Mouse (Mus musculus) myocyte (in vitro differentiated cells): Measurements from ENCODE around the gene Ctnnb1. TPM values are rescaled to one million over a fixed set of nuclear protein-coding genes. Genes with fewer than 3 reads are reported as not detected.

Source experiments
- H3K27me3 ChIP-seq: one replicate; pipeline ENCODE4 v1.6.1; 2011; ENCODE audit not compliant: control insufficient read depth, insufficient read depth, insufficient read length
- H3K36me3 ChIP-seq: one replicate; pipeline ENCODE4 v1.6.1; 2011; ENCODE audit not compliant: control insufficient read depth, insufficient read depth
- H3K4me2 ChIP-seq: one replicate; pipeline ENCODE4 v1.6.1; 2011; ENCODE audit warnings: low read depth, control low read depth
- H3K4me3 ChIP-seq: one replicate; pipeline ENCODE4 v1.5.1; 2011; ENCODE audit warnings: mild to moderate bottlenecking, control low read depth, moderate library complexity
- H3K79me2 ChIP-seq: one replicate; pipeline ENCODE4 v1.6.1; 2011; ENCODE audit not compliant: control insufficient read depth, insufficient read depth
- H3ac ChIP-seq: one replicate; pipeline ENCODE4 v1.6.1; 2011; ENCODE audit not compliant: control insufficient read depth, insufficient read length
- CEBPB ChIP-seq: IDR thresholded peaks from 2 replicates; pipeline ENCODE4 v1.6.1; 2011; ENCODE audit warnings: mild to moderate bottlenecking, moderate library complexity; ENCODE audit not compliant: poor library complexity, insufficient read depth, severe bottlenecking
- E2F4 ChIP-seq: IDR thresholded peaks from one replicate; pipeline ENCODE4 v1.6.1; 2011; ENCODE audit warnings: mild to moderate bottlenecking, control low read depth, moderate library complexity; ENCODE audit not compliant: insufficient read depth
- MAX ChIP-seq: IDR thresholded peaks from one replicate; pipeline ENCODE4 v1.6.1; 2011; ENCODE audit warnings: low read depth, mild to moderate bottlenecking, control low read depth
- MYOD1 ChIP-seq, 3 experiments: IDR thresholded peaks; one replicate each; pipeline ENCODE4 v1.6.1; 2011; ENCODE audit warnings: control low read depth in 2 of 3, low read depth in 2 of 3, mild to moderate bottlenecking in 2 of 3, moderate library complexity in 1 of 3; ENCODE audit not compliant: insufficient read length in 2 of 3, control insufficient read depth in 1 of 3
- MYOG ChIP-seq, 3 experiments: IDR thresholded peaks; one replicate each; pipeline ENCODE4 v1.6.1; 2011; ENCODE audit warnings: control low read depth in 2 of 3, low read depth in 2 of 3, mild to moderate bottlenecking in 2 of 3; ENCODE audit not compliant: insufficient read length in 2 of 3, control insufficient read depth in 1 of 3, insufficient read depth in 1 of 3
- POLR2A ChIP-seq: IDR thresholded peaks from one replicate; pipeline ENCODE4 v1.6.1; 2011; ENCODE audit warnings: low read depth, mild to moderate bottlenecking, control low read depth, moderate library complexity; ENCODE audit not compliant: insufficient read length
- POLR2AphosphoS2 ChIP-seq: IDR thresholded peaks from one replicate; pipeline ENCODE4 v1.6.1; 2011; ENCODE audit warnings: low read depth, control low read depth; ENCODE audit not compliant: insufficient read length
- REST ChIP-seq: IDR thresholded peaks from one replicate; pipeline ENCODE4 v1.6.1; 2011; ENCODE audit warnings: mild to moderate bottlenecking, control low read depth, moderate library complexity; ENCODE audit not compliant: insufficient read depth, insufficient read length
- SRF ChIP-seq: IDR thresholded peaks from one replicate; pipeline ENCODE4 v1.6.1; 2011; ENCODE audit warnings: low read depth; ENCODE audit not compliant: control insufficient read depth, insufficient read length
- TCF12 ChIP-seq: IDR thresholded peaks from one replicate; pipeline ENCODE4 v1.6.1; 2011; ENCODE audit warnings: mild to moderate bottlenecking, control low read depth; ENCODE audit not compliant: poor library complexity, insufficient read depth, severe bottlenecking
- TCF3 ChIP-seq: IDR thresholded peaks from one replicate; pipeline ENCODE4 v1.6.1; 2011; ENCODE audit warnings: low read depth, control low read depth; ENCODE audit not compliant: insufficient read length
- USF1 ChIP-seq: IDR thresholded peaks from one replicate; pipeline ENCODE4 v1.6.1; 2011; ENCODE audit warnings: low read depth, mild to moderate bottlenecking, control low read depth, moderate library complexity
- polyA plus RNA-seq: library from polyadenylated mRNA; unstranded; fragments of >200 nt; fragmentation: generic; extraction: Trizol; gene quantifications from one replicate; pipeline ENCODE4 v1.2.1, GENCODE M21; 2012; ENCODE audit warnings: missing spikeins

Gene Ctnnb1
- polyA plus RNA-seq, 1 experiment, result 294 TPM

- H3K4me2 ChIP-seq, result no peak overlapping the region
- H3K27me3 ChIP-seq, result no peaks in the 10 kb centered on the region
- peaks cover 52% of the 10 kb centered on the region for H3K36me3 ChIP-seq
- peaks cover 22% of the 10 kb centered on the region for H3K79me2 ChIP-seq
- no peak overlapping the region for H3K4me3 ChIP-seq
- TF ChIP-seq MAX (no peak), MYOG (IDR thresholded peaks at IDR 0.05; ENCODE audit: control insufficient read depth in 1 of 3, insufficient read depth in 1 of 3, insufficient read length in 2 of 3, low read depth in 2 of 3) (no peak), USF1 (no peak), CEBPB (no peak), POLR2A (no peak), TCF3 (no peak), REST (no peak), MYOD1 (IDR thresholded peaks at IDR 0.05; ENCODE audit: control insufficient read depth in 1 of 3, insufficient read length in 2 of 3, low read depth in 2 of 3) (no peak), TCF12 (no peak), POLR2AphosphoS2 (no peak), SRF (no peak), E2F4 (no peak)
- H3ac ChIP-seq, result no peak overlapping the region
These were observed 36.0 kb downstream of the Ctnnb1 start for GRCm38 (mm10) chr9:120965007-120965406.

GRCm38 (mm10) chr9:120973026-120973515 is 44.1 kb downstream of the Ctnnb1 start:
- Histone ChIP-seq H3K36me3 (peaks cover 6% of the 10 kb centered on the region), H3K27me3 (no peaks in the 10 kb centered on the region), H3K4me3 (no peak overlapping the region), H3ac (no peak overlapping the region), H3K4me2 (no peak overlapping the region), H3K79me2 (no peaks in the 10 kb centered on the region)
- no peak for TF ChIP-seq POLR2A
- no peak for TF ChIP-seq MYOG (IDR thresholded peaks at IDR 0.05; ENCODE audit: control insufficient read depth in 1 of 3, insufficient read depth in 1 of 3, insufficient read length in 2 of 3, low read depth in 2 of 3)
- no peak for TF ChIP-seq REST
- no peak for TF ChIP-seq TCF3
- no peak for TF ChIP-seq SRF
- TF ChIP-seq USF1, result no peak
- TF ChIP-seq MYOD1 (IDR thresholded peaks at IDR 0.05; ENCODE audit: control insufficient read depth in 1 of 3, insufficient read length in 2 of 3, low read depth in 2 of 3), result no peak

- TF ChIP-seq CEBPB, result no peak
- no peak for TF ChIP-seq POLR2A
- TF ChIP-seq TCF3, result no peak
- TF ChIP-seq SRF, result no peak
- no peak for TF ChIP-seq MAX
- no peak for TF ChIP-seq MYOD1 (IDR thresholded peaks at IDR 0.05; ENCODE audit: control insufficient read depth in 1 of 3, insufficient read length in 2 of 3, low read depth in 2 of 3)
- TF ChIP-seq REST, result no peak
- no peak for TF ChIP-seq MYOG (IDR thresholded peaks at IDR 0.05; ENCODE audit: control insufficient read depth in 1 of 3, insufficient read depth in 1 of 3, insufficient read length in 2 of 3, low read depth in 2 of 3)
- H3K79me2 ChIP-seq, result no peaks in the 10 kb centered on the region
- no peak overlapping the region for H3ac ChIP-seq
- H3K27me3 ChIP-seq, result no peaks in the 10 kb centered on the region
- no peak overlapping the region for H3K4me3 ChIP-seq
- H3K4me2 ChIP-seq, result no peak overlapping the region
- H3K36me3 ChIP-seq, result no peaks in the 10 kb centered on the region
These were observed 45.2 kb downstream of the Ctnnb1 start for GRCm38 (mm10) chr9:120974209-120974608.

GRCm38 (mm10) chr9:120976158-120976557 is 47.1 kb downstream of the Ctnnb1 start:
- no peaks in the 10 kb centered on the region for H3K79me2 ChIP-seq
- H3ac ChIP-seq, result no peak overlapping the region
- no peaks in the 10 kb centered on the region for H3K27me3 ChIP-seq
- no peak overlapping the region for H3K4me2 ChIP-seq
- H3K4me3 ChIP-seq, result no peak overlapping the region
- TF ChIP-seq E2F4 (no peak), USF1 (peak; percentile 43)
- H3K36me3 ChIP-seq, result no peaks in the 10 kb centered on the region

- Histone ChIP-seq H3K4me2 (no peak overlapping the region), H3K79me2 (no peaks in the 10 kb centered on the region), H3K27me3 (no peaks in the 10 kb centered on the region), H3K36me3 (no peaks in the 10 kb centered on the region), H3ac (no peak overlapping the region), H3K4me3 (no peak overlapping the region)
- TF ChIP-seq POLR2A (no peak), SRF (no peak), E2F4 (no peak)
These were observed 47.8 kb downstream of the Ctnnb1 start for GRCm38 (mm10) chr9:120976856-120977255.

- H3K4me3 ChIP-seq, result no peak overlapping the region
- no peak overlapping the region for H3ac ChIP-seq
- H3K27me3 ChIP-seq, result no peaks in the 10 kb centered on the region
- no peak for TF ChIP-seq POLR2A
- no peak for TF ChIP-seq REST
- no peak for TF ChIP-seq SRF
- TF ChIP-seq E2F4, result no peak
- TF ChIP-seq TCF12, result no peak
- peak; percentile 19 to 83 (median 76) for TF ChIP-seq MYOG (IDR thresholded peaks at IDR 0.05; ENCODE audit: control insufficient read depth in 1 of 3, insufficient read depth in 1 of 3, insufficient read length in 2 of 3, low read depth in 2 of 3)
- peak in 1 of 3 experiments; percentile 70 for TF ChIP-seq MYOD1 (IDR thresholded peaks at IDR 0.05; ENCODE audit: control insufficient read depth in 1 of 3, insufficient read length in 2 of 3, low read depth in 2 of 3)
- TF ChIP-seq CEBPB, result no peak
- no peak for TF ChIP-seq TCF3
- no peak for TF ChIP-seq POLR2AphosphoS2
- TF ChIP-seq MAX, result no peak
- H3K79me2 ChIP-seq, result no peaks in the 10 kb centered on the region
- no peak overlapping the region for H3K4me2 ChIP-seq
- H3K36me3 ChIP-seq, result no peaks in the 10 kb centered on the region
These were observed 52.8 kb downstream of the Ctnnb1 start for GRCm38 (mm10) chr9:120981777-120982176.
